Mouse (Mus musculus): ENCODE data around the gene Senp1. TPM values are rescaled to one million over a fixed set of nuclear protein-coding genes. Genes with fewer than 3 reads are reported as not detected.

Senp1 gene
- polyA plus RNA-seq, 1 experiment from 2014 or later, result 24.9 TPM

DNA sequence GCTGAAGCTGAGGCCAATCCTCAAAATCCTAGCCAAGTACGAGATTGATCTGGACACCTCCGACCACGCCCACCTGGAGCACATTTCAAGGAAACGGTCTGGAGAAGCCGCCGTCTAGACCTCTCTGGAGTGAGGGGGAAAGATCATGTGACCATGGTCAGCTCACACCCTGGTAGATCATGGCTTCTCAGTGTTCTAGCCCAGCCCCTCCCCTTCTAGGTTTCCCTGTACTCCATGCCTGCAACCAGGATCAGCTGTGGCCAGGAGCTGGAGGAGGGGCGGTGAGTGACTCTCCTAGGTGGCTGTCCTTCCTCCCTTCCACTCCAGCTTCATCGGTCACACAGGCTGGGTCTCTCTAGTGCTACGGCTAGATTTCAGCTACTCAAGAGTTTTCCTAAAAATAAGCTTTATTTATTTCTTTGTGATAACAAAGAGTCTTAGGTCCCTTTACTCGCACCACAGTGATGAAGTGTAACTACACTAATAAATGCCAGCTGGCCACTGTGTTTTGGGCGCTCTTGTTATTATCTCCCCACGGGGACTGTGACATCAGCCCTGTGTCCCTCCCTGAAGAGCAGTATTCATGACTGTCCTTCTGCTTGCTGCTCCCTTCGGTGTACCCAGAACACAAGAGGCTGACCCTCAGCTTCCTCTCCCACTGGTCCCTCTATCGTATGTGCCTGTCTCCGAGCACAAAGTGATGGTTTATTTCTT is 38.6 kb upstream of the Senp1 start:
- H3K27ac ChIP-seq (ENCODE audit: low read length), result no peak overlapping the region
- no peaks in the 10 kb centered on the region for H3K9me3 ChIP-seq (replicated peaks; ENCODE audit: control insufficient read depth, low read length)
- 81% methylated on average over 15 of the region's 15 CpGs for WGBS
- H3K4me3 ChIP-seq (replicated peaks; ENCODE audit: low read length), result no peak overlapping the region
- peaks cover 7% of the 10 kb centered on the region; the same call in 1 of the 2 replicates for H3K36me3 ChIP-seq (ENCODE audit: control insufficient read depth, insufficient read depth, low read length)
- H3K9ac ChIP-seq (ENCODE audit: low read length), result no peak overlapping the region
- H3K27me3 ChIP-seq (ENCODE audit: control insufficient read depth, insufficient read depth, low read length), result no peaks in the 10 kb centered on the region
- ATAC-seq (ENCODE audit: insufficient read depth, low FRiP score), result no peak
- no peak overlapping the region for H3K4me2 ChIP-seq (ENCODE audit: low read depth, low read length)
- no peaks in the 10 kb centered on the region for H3K4me1 ChIP-seq (ENCODE audit: control insufficient read depth, insufficient read depth, low read length)

DNA sequence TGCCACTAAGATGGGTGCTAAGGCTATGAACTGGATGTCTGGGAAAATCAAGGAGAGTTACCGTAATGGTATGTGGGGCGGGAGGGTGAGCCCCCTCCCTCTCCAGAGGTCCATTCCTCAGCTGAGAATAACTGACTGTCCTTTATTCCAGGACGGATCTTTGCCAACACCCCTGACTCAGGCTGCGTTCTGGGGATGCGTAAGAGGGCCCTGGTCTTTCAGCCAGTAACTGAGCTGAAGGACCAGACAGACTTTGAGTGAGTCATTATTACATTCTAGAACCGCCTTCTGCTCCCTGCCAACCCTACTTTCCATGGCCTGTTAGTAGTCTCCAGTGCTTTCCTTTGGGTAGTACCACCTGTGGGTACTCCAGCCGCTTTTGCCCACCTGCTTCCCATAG is 37.9 kb upstream of the Senp1 start:
- H3K9ac ChIP-seq (ENCODE audit: low read length), result no peak overlapping the region
- 87% methylated on average over 7 of the region's 7 CpGs for WGBS
- H3K27me3 ChIP-seq (ENCODE audit: control insufficient read depth, insufficient read depth, low read length), result no peaks in the 10 kb centered on the region
- no peaks in the 10 kb centered on the region for H3K4me1 ChIP-seq (ENCODE audit: control insufficient read depth, insufficient read depth, low read length)
- H3K27ac ChIP-seq (ENCODE audit: low read length), result no peak overlapping the region
- H3K36me3 ChIP-seq (ENCODE audit: control insufficient read depth, insufficient read depth, low read length), result peaks cover 7% of the 10 kb centered on the region; the same call in 1 of the 2 replicates
- H3K9me3 ChIP-seq (replicated peaks; ENCODE audit: control insufficient read depth, low read length), result no peaks in the 10 kb centered on the region
- no peak overlapping the region for H3K4me3 ChIP-seq (replicated peaks; ENCODE audit: low read length)
- ATAC-seq (ENCODE audit: insufficient read depth, low FRiP score), result no peak
- no peak overlapping the region for H3K4me2 ChIP-seq (ENCODE audit: low read depth, low read length)

DNA sequence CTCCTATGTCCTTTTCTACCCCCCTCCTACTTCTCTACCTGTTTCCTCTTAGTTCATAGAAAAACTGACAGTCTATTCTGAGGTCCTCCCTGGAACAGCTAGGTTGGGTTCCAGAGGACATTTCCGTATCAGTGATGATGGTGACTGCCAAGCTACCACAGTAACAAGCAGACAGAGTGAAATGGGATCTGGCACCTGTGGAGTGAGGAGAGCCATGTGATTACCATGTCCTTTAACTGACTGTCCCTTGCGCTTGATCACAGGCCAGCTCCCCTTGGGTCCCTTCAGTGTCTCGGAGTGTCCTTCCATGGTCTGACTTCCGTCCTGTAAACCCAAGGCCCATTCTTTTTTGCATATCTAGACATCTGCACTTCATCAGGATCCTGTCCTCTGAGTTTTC is 37.5 kb upstream of the Senp1 start:
- Histone ChIP-seq H3K27me3 (ENCODE audit: control insufficient read depth, insufficient read depth, low read length) (no peaks in the 10 kb centered on the region), H3K9ac (ENCODE audit: low read length) (no peak overlapping the region), H3K4me2 (ENCODE audit: low read depth, low read length) (no peak overlapping the region), H3K36me3 (ENCODE audit: control insufficient read depth, insufficient read depth, low read length) (peaks cover 5% of the 10 kb centered on the region; the same call in 1 of the 2 replicates), H3K27ac (ENCODE audit: low read length) (no peak overlapping the region), H3K4me3 (replicated peaks; ENCODE audit: low read length) (no peak overlapping the region), H3K4me1 (ENCODE audit: control insufficient read depth, insufficient read depth, low read length) (no peaks in the 10 kb centered on the region), H3K9me3 (replicated peaks; ENCODE audit: control insufficient read depth, low read length) (no peaks in the 10 kb centered on the region)
- no peak for ATAC-seq (ENCODE audit: insufficient read depth, low FRiP score)
- WGBS, result 93% methylated on average over 4 of the region's 4 CpGs

DNA sequence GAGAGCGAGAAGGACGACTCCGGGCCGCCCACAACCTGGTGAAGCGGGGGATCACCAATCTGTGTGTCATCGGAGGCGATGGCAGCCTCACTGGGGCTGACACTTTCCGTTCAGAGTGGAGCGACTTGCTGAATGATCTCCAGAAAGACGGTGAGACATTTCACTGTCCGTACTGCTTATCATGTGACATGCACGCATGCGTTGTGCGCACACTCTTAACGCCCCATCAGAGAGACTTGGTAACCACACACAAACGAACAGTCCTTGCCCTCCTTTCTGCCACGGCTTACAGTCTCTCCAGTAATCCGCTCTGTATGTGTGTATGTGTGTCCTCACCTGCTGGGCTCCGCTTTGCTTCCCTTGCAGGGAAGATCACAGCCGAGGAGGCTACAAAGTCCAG is 27.3 kb upstream of the Senp1 start:
- no peaks in the 10 kb centered on the region for H3K4me1 ChIP-seq (ENCODE audit: control insufficient read depth, insufficient read depth, low read length)
- no peaks in the 10 kb centered on the region; the same call in none of the 2 replicates for H3K36me3 ChIP-seq (ENCODE audit: control insufficient read depth, insufficient read depth, low read length)
- H3K27me3 ChIP-seq (ENCODE audit: control insufficient read depth, insufficient read depth, low read length), result no peaks in the 10 kb centered on the region
- H3K4me3 ChIP-seq (replicated peaks; ENCODE audit: low read length), result no peak overlapping the region
- H3K9me3 ChIP-seq (replicated peaks; ENCODE audit: control insufficient read depth, low read length), result no peaks in the 10 kb centered on the region
- 93% methylated on average over 20 of the region's 20 CpGs for WGBS
- ATAC-seq (ENCODE audit: insufficient read depth, low FRiP score), result no peak
- H3K27ac ChIP-seq (ENCODE audit: low read length), result no peak overlapping the region
- H3K9ac ChIP-seq (ENCODE audit: low read length), result no peak overlapping the region
- no peak overlapping the region for H3K4me2 ChIP-seq (ENCODE audit: low read depth, low read length)

DNA sequence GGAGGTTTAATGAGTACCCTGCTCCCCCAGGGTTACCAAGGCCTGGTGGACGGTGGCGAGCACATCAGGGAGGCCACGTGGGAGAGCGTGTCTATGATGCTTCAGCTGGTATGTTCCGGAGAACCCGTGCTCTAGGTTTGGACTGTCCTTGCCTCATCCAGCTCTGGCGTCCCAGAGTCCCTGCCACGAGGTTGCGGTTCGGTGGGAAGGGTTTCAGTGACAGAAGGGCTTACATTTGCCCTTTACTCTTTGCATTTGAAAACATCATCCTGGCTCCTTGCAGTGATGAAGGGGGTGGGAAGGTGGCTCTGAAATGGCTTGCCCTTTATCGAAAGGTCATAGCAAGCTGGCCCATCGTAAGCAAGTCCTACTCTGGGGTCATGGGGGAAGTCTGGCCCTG is 25.8 kb upstream of the Senp1 start:
- WGBS, result 88% methylated on average over 12 of the region's 12 CpGs
- Histone ChIP-seq H3K9ac (ENCODE audit: low read length) (no peak overlapping the region), H3K36me3 (ENCODE audit: control insufficient read depth, insufficient read depth, low read length) (no peaks in the 10 kb centered on the region; the same call in none of the 2 replicates), H3K4me3 (replicated peaks; ENCODE audit: low read length) (no peak overlapping the region), H3K9me3 (replicated peaks; ENCODE audit: control insufficient read depth, low read length) (no peaks in the 10 kb centered on the region), H3K27me3 (ENCODE audit: control insufficient read depth, insufficient read depth, low read length) (no peaks in the 10 kb centered on the region), H3K4me2 (ENCODE audit: low read depth, low read length) (no peak overlapping the region), H3K27ac (ENCODE audit: low read length) (no peak overlapping the region), H3K4me1 (ENCODE audit: control insufficient read depth, insufficient read depth, low read length) (no peaks in the 10 kb centered on the region)
- no peak for ATAC-seq (ENCODE audit: insufficient read depth, low FRiP score)

DNA sequence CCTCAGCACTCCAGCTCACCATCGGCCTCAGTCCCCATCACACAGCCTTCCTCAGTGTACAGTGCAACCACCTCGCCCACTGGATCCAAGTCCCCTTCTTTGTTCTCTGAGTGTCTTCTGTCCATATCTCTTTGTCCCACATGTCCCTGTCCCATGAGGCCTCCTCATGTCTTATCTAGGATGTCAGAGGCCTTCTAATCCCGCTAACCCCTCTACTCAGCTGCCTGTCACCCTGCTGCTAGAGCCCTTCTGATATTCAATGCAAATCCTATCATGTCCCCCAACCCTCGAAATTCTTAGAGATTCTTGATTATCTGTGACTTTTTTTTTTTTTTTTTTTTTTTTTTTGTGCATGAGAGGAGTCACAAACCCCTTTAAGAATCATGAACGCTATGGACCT is 22.7 kb upstream of the Senp1 start:
- WGBS, result 84% methylated on average over 5 of the region's 5 CpGs

DNA sequence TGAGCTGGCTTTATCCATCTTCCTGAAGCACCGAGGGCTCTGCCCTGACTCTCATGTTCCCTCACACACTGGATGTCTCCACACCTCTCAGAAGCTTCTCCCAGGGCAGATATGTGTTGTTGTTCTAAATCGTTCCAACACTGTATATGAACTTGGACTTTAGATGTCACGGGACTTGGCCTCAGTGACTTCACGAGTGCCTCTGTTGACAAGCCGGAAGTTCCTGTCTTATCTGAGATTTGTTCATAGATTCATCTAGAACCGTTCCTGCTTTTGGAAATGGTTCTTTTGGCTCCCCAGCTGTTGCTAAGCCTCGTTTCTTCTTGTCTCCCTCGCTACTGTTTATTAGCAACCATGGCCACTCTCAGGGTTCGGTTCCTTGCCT is 22.2 kb upstream of the Senp1 start:
- no peak overlapping the region for H3K9ac ChIP-seq (ENCODE audit: low read length)
- no peak overlapping the region for H3K4me2 ChIP-seq (ENCODE audit: low read depth, low read length)
- no peak for ATAC-seq (ENCODE audit: insufficient read depth, low FRiP score)
- 89% methylated on average over 9 of the region's 9 CpGs for WGBS
- no peaks in the 10 kb centered on the region for H3K4me1 ChIP-seq (ENCODE audit: control insufficient read depth, insufficient read depth, low read length)
- H3K4me3 ChIP-seq (replicated peaks; ENCODE audit: low read length), result no peak overlapping the region
- H3K36me3 ChIP-seq (ENCODE audit: control insufficient read depth, insufficient read depth, low read length), result no peaks in the 10 kb centered on the region; the same call in 1 of the 2 replicates
- H3K27me3 ChIP-seq (ENCODE audit: control insufficient read depth, insufficient read depth, low read length), result no peaks in the 10 kb centered on the region
- no peaks in the 10 kb centered on the region for H3K9me3 ChIP-seq (replicated peaks; ENCODE audit: control insufficient read depth, low read length)
- no peak overlapping the region for H3K27ac ChIP-seq (ENCODE audit: low read length)

More for the DNA sequence above, 22.7 kb upstream of the Senp1 start:
- no peak overlapping the region for H3K4me2 ChIP-seq (ENCODE audit: low read depth, low read length)
- H3K27me3 ChIP-seq (ENCODE audit: control insufficient read depth, insufficient read depth, low read length), result no peaks in the 10 kb centered on the region
- no peak overlapping the region for H3K9ac ChIP-seq (ENCODE audit: low read length)
- H3K27ac ChIP-seq (ENCODE audit: low read length), result no peak overlapping the region
- H3K4me3 ChIP-seq (replicated peaks; ENCODE audit: low read length), result no peak overlapping the region
- H3K4me1 ChIP-seq (ENCODE audit: control insufficient read depth, insufficient read depth, low read length), result no peaks in the 10 kb centered on the region
- ATAC-seq (ENCODE audit: insufficient read depth, low FRiP score), result no peak
- no peaks in the 10 kb centered on the region; the same call in 1 of the 2 replicates for H3K36me3 ChIP-seq (ENCODE audit: control insufficient read depth, insufficient read depth, low read length)
- no peaks in the 10 kb centered on the region for H3K9me3 ChIP-seq (replicated peaks; ENCODE audit: control insufficient read depth, low read length)

DNA sequence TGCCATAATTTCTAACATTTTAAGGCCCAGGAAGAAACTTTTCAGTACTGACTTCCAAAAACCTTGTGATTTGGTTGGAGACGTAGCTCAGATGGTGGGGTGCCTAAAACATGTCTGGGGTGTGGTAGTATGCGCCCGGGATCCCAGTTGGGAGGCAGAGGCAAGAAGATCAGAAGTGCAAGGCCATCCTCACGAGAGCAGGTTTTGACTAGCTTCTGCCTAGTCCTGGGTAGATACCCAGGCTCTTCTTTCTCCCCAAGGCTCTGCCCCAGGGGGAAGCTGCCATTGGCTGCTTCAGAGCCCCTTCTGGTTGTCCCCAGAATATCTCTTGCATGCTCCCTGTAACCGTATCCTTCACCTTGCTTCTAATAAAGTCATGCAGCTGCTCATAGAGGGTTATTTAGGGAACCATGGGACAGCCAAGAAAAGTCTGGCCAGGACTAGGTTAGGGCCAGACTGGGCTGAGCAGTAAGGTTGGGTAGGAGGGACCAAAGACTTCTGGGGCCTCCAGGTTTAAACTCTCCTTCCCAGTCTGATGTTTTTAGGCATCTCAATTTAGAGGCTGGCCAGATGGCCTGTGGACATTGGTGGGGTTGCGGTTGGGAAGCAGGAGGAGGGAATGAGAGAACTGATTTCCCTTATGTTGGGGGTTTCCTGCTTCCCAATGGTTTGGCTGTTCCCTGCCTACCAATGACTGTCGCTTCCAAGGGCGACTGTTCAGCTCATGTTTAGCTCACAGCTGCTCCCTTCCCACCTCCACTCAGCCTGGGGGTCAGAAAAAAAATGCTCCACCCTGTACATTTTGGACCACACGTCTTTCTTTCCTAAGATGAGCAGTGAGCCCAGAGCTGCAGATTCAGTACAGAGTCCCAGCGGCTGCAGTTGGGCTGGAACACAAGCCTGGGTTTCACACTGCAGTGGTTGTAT is 21.6 kb upstream of the Senp1 start:
- no peak overlapping the region for H3K4me2 ChIP-seq (ENCODE audit: low read depth, low read length)
- ATAC-seq (ENCODE audit: insufficient read depth, low FRiP score), result no peak
- no peaks in the 10 kb centered on the region for H3K27me3 ChIP-seq (ENCODE audit: control insufficient read depth, insufficient read depth, low read length)
- no peak overlapping the region for H3K27ac ChIP-seq (ENCODE audit: low read length)
- H3K4me3 ChIP-seq (replicated peaks; ENCODE audit: low read length), result no peak overlapping the region
- WGBS, result 83% methylated on average over 10 of the region's 10 CpGs
- H3K36me3 ChIP-seq (ENCODE audit: control insufficient read depth, insufficient read depth, low read length), result no peaks in the 10 kb centered on the region; the same call in 1 of the 2 replicates
- no peaks in the 10 kb centered on the region for H3K9me3 ChIP-seq (replicated peaks; ENCODE audit: control insufficient read depth, low read length)
- no peak overlapping the region for H3K9ac ChIP-seq (ENCODE audit: low read length)
- no peaks in the 10 kb centered on the region for H3K4me1 ChIP-seq (ENCODE audit: control insufficient read depth, insufficient read depth, low read length)
